Mouse (Mus musculus): ENCODE data around the gene Fam133b.
"Not testable (repeated sequence)": the region's sequence is repeated elsewhere in the genome, so short reads cannot be mapped to it uniquely, and the experiment has no call there.

Gene Fam133b

GRCm38 (mm10) chr5:3598766-3599165 is 55.1 kb downstream of the Fam133b start:
- in situ Hi-C loops (cut with MboI, MseI): loop anchor here (5.0 kb wide), 1 partner anchor 46 kb away; no protein-coding TSS in a partner anchor

- in situ Hi-C loops (cut with MboI, MseI): no loop called here
Observed at GRCm38 (mm10) chr5:3600298-3600697, 56.7 kb downstream of the Fam133b start.

DNA sequence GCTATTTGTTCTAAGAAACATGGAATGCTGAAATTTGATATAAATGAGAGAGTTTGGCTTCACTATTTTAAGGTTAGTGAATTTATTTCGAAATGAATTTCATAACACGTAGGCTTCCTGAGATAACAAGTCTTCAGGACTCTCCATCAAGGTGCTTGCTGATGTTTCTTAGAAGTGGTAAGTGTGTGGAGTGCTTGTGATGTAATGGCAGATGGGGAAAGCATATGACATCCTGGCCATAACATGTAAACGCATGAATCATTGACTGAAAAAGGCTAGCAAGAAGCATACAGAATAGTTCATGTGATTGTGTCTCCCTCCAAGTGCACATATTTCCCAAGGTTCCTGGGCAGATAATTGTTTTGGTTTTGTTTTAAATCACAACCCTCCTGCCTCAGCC is 57.2 kb downstream of the Fam133b start:
- in situ Hi-C loops (cut with MboI, MseI): no loop called here

DNA sequence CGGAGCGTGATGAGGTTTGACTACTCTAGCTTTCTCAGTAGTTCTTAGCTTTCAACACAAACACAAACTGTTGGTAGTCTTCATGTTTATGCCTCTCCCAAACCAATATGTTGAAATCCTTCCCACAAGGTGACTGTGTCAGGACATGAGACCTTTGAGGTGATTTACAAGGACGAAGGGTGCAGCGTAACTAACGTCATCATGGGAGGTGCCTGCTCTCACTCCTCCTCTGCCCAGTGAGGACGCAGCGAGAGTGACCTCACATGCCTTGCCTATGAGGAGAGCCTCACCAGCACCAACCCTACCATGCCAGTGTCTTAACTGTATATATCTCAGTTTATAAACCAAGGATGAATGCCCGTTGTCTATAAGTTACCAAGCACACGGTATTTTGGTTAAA is 63.5 kb downstream of the Fam133b start:
- in situ Hi-C loops (cut with MboI, MseI): no loop called here

DNA sequence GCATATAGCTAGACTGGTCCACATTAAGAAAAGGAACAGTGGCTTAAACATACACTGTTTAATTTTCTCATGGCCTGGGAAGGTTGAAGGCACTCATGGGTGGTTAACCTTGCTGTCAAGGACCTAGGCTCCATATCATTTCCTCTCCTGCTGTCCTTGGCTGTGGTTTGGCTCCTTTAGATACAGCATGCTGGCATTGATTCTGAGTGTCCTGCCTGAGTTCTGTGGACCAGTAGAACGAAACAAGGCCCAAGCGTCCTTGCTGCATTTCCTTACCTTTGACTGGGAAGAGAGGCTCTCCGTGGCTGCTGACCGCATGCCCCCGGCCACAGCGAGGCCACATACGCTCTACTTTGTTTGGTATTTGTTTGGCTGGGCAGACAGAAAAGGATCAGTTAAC is 65.6 kb downstream of the Fam133b start:
- in situ Hi-C loops (cut with MboI, MseI): no loop called here

- in situ Hi-C loops (cut with MboI, MseI): not testable (repeated sequence)
Observed at GRCm38 (mm10) chr5:3611835-3612234, 68.2 kb downstream of the Fam133b start.

Measured in T-helper 2 cell (primary cell).